Mouse (Mus musculus): ENCODE results near the gene Tbcel. TPM values are rescaled to one million over a fixed set of nuclear protein-coding genes. Genes with fewer than 3 reads are reported as not detected.

The Tbcel gene
- total and polyA plus RNA-seq, 3 experiments: 13.8 to 39.8 (median 20.4) TPM

GRCm38 (mm10) chr9:42544521-42544920 is 36.9 kb upstream of the Tbcel start:
- Histone ChIP-seq H3K27ac (ENCODE audit: control insufficient read depth, low read depth, low read length) (no peak overlapping the region), H3K9ac (ENCODE audit: control insufficient read depth, low read depth, low read length, poor library complexity, severe bottlenecking) (no peak overlapping the region), H3K4me3 (ENCODE audit: control insufficient read depth in 1 of 2, insufficient read depth in 1 of 2, low read depth in 2 of 2, low read length in 2 of 2) (no peak overlapping the region), H3K27me3 (ENCODE audit: control insufficient read depth in 1 of 2, insufficient read depth in 2 of 2, low read length in 2 of 2) (no peaks in the 10 kb centered on the region), H3K79me2 (ENCODE audit: control insufficient read depth, insufficient read depth, low read length, poor library complexity) (no peaks in the 10 kb centered on the region), H3K36me3 (ENCODE audit: control insufficient read depth in 1 of 2, insufficient read depth in 2 of 2, low read length in 2 of 2) (no peaks in the 10 kb centered on the region), H3K4me1 (ENCODE audit: control insufficient read depth in 1 of 2, insufficient read depth in 2 of 2, low read length in 2 of 2) (no peaks in the 10 kb centered on the region), H3K9me3 (replicated peaks; ENCODE audit: insufficient read depth, low read length) (no peaks in the 10 kb centered on the region)
- TF ChIP-seq E2F4 (IDR thresholded peaks at IDR 0.05; ENCODE audit: borderline replicate concordance, low read depth, low read length) (no peak), MYC (IDR thresholded peaks at IDR 0.05; ENCODE audit: low read depth, low read length) (no peak), MYB (IDR thresholded peaks at IDR 0.05; ENCODE audit: low read depth, low read length) (no peak)
- DNase-seq (ENCODE audit: low read depth, low spot score): no peak

GRCm38 (mm10) chr9:42533491-42533890 is 25.9 kb upstream of the Tbcel start:
- H3K9me3 ChIP-seq (replicated peaks; ENCODE audit: insufficient read depth, low read length): no peaks in the 10 kb centered on the region
- H3K79me2 ChIP-seq (ENCODE audit: control insufficient read depth, insufficient read depth, low read length, poor library complexity): no peaks in the 10 kb centered on the region
- 0 out of 4 replicates have a peak, but pooled peaks cover 0 to 1% of the 10 kb centered on the region in 2 experiments for H3K27me3 ChIP-seq (ENCODE audit: control insufficient read depth in 1 of 2, insufficient read depth in 2 of 2, low read length in 2 of 2)
- H3K36me3 ChIP-seq (ENCODE audit: control insufficient read depth in 1 of 2, insufficient read depth in 2 of 2, low read length in 2 of 2): no peaks in the 10 kb centered on the region
- no peaks in the 10 kb centered on the region for H3K4me1 ChIP-seq (ENCODE audit: control insufficient read depth in 1 of 2, insufficient read depth in 2 of 2, low read length in 2 of 2)
- H3K4me3 ChIP-seq (ENCODE audit: control insufficient read depth in 1 of 2, insufficient read depth in 1 of 2, low read depth in 2 of 2, low read length in 2 of 2): no peak overlapping the region
- H3K27ac ChIP-seq (ENCODE audit: control insufficient read depth, low read depth, low read length): no peak overlapping the region
- no peak overlapping the region for H3K9ac ChIP-seq (ENCODE audit: control insufficient read depth, low read depth, low read length, poor library complexity, severe bottlenecking)
- TF ChIP-seq POLR2AphosphoS2 (IDR thresholded peaks at IDR 0.05; ENCODE audit: low read length) (no peak), E2F4 (IDR thresholded peaks at IDR 0.05; ENCODE audit: borderline replicate concordance, low read depth, low read length) (no peak), MAFK (IDR thresholded peaks at IDR 0.05; ENCODE audit: borderline replicate concordance, low read depth, low read length) (no peak), KAT2A (conservative IDR thresholded peaks at IDR 0.05; ENCODE audit: low read depth, low read length) (no peak), ZC3H11A (IDR thresholded peaks at IDR 0.05; ENCODE audit: low read depth, low read length) (no peak), POLR2AphosphoS5 (IDR thresholded peaks at IDR 0.05; ENCODE audit: borderline replicate concordance, low read depth, low read length) (no peak), MXI1 (IDR thresholded peaks at IDR 0.05; ENCODE audit: low read depth, low read length) (no peak), ETS1 (IDR thresholded peaks at IDR 0.05; ENCODE audit: low read depth, low read length) (no peak), TBP (IDR thresholded peaks at IDR 0.05; ENCODE audit: low read depth, low read length) (no peak), SMC3 (IDR thresholded peaks at IDR 0.05; ENCODE audit: low read depth, low read length) (no peak)
- no peak for DNase-seq (ENCODE audit: low read depth, low spot score)

- Histone ChIP-seq H3K9me3 (replicated peaks; ENCODE audit: insufficient read depth, low read length) (no peaks in the 10 kb centered on the region), H3K36me3 (ENCODE audit: control insufficient read depth in 1 of 2, insufficient read depth in 2 of 2, low read length in 2 of 2) (no peaks in the 10 kb centered on the region), H3K27me3 (ENCODE audit: control insufficient read depth in 1 of 2, insufficient read depth in 2 of 2, low read length in 2 of 2) (0 out of 4 replicates have a peak, but pooled peaks cover 0 to 1% of the 10 kb centered on the region in 2 experiments), H3K27ac (ENCODE audit: control insufficient read depth, low read depth, low read length) (no peak overlapping the region), H3K79me2 (ENCODE audit: control insufficient read depth, insufficient read depth, low read length, poor library complexity) (no peaks in the 10 kb centered on the region), H3K4me3 (ENCODE audit: control insufficient read depth in 1 of 2, insufficient read depth in 1 of 2, low read depth in 2 of 2, low read length in 2 of 2) (no peak overlapping the region), H3K4me1 (ENCODE audit: control insufficient read depth in 1 of 2, insufficient read depth in 2 of 2, low read length in 2 of 2) (no peaks in the 10 kb centered on the region), H3K9ac (ENCODE audit: control insufficient read depth, low read depth, low read length, poor library complexity, severe bottlenecking) (no peak overlapping the region)
- no peak for DNase-seq (ENCODE audit: low read depth, low spot score)
- TF ChIP-seq CHD1 (IDR thresholded peaks at IDR 0.05; ENCODE audit: low read depth, low read length) (no peak), SMC3 (IDR thresholded peaks at IDR 0.05; ENCODE audit: low read depth, low read length) (no peak), USF1 (IDR thresholded peaks at IDR 0.05; ENCODE audit: low read depth, low read length) (no peak), SIN3A (IDR thresholded peaks at IDR 0.05; ENCODE audit: low read length) (no peak), TBP (IDR thresholded peaks at IDR 0.05; ENCODE audit: low read depth, low read length) (no peak), ETS1 (IDR thresholded peaks at IDR 0.05; ENCODE audit: low read depth, low read length) (no peak), MYB (IDR thresholded peaks at IDR 0.05; ENCODE audit: low read depth, low read length) (no peak), POLR2AphosphoS2 (IDR thresholded peaks at IDR 0.05; ENCODE audit: low read length) (no peak), POLR2A (IDR thresholded peaks at IDR 0.05; ENCODE audit: control insufficient read depth in 1 of 2, insufficient read depth in 1 of 2, low read depth in 1 of 2, low read length in 2 of 2, poor library complexity in 1 of 2) (no peak), MYC (IDR thresholded peaks at IDR 0.05; ENCODE audit: low read depth, low read length) (no peak), GATA1 (IDR thresholded peaks at IDR 0.05; ENCODE audit: low read depth, low read length) (no peak), ZNF384 (IDR thresholded peaks at IDR 0.05; ENCODE audit: low read depth, low read length) (no peak), RAD21 (IDR thresholded peaks at IDR 0.05; ENCODE audit: low read depth, low read length) (no peak), NRF1 (IDR thresholded peaks at IDR 0.05; ENCODE audit: insufficient read depth, low read depth, low read length, poor library complexity, severe bottlenecking) (no peak), POLR2AphosphoS5 (IDR thresholded peaks at IDR 0.05; ENCODE audit: borderline replicate concordance, low read depth, low read length) (no peak), CHD2 (IDR thresholded peaks at IDR 0.05; ENCODE audit: low read length) (no peak), RCOR1 (IDR thresholded peaks at IDR 0.05; ENCODE audit: low read depth, low read length) (no peak), KAT2A (conservative IDR thresholded peaks at IDR 0.05; ENCODE audit: low read depth, low read length) (no peak)
Observed at GRCm38 (mm10) chr9:42533041-42533440, 25.4 kb upstream of the Tbcel start.

Measured in MEL (cell line).